ENCODE assay signal across 8 mouse cellular contexts in the genomic region with DNA sequence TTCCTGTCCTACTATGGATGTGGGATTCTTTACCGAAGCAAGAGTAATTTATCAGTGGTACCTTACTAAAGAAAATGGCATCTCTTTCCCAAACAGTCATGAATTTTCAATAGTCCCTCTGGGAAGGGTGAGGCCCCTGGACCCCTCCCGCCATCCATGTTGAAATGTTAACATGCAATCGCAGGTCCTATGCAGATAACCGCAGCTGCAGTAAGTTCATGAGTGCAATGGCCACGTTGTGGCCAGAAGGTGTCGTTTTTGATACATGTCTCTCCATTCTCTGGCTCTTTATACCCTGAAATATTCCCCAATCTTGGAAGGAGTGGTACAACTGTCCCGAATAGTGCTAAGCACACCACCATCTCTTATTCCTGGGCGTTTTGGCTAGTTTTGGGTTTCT. TPM values are rescaled to one million over a fixed set of nuclear protein-coding genes. Genes with fewer than 3 reads are reported as not detected.
DNase-seq lines count a peak whose midpoint lies in the region; ATAC-seq and TF ChIP-seq lines count a peak whose summit lies in the region.

No protein-coding gene starts in this region.

- DNase-seq in lung, postnatal 0 days (ENCODE audit: low spot score), result peak; percentile 55
- DNase-seq in lung, postnatal 14 days, result no peak
- peak; percentile 16 for DNase-seq in embryonic facial prominence, embryonic 10.5 days (ENCODE audit: low spot score)
- no peak for DNase-seq in ovary, adult 18-20 months (ENCODE audit: low spot score)
- no peak for DNase-seq in retina, postnatal 1 day
- DNase-seq in layer of hippocampus, postnatal 14 days (ENCODE audit: low spot score in 2 of 2), result no peak

- H3K36me3 ChIP-seq in lung, postnatal 0 days (ENCODE audit: insufficient read depth, low read length), result peaks cover 18% of the 10 kb centered on the region
- H3K36me3 ChIP-seq in embryonic facial prominence, embryonic 10.5 days (replicated peaks), result peaks cover 28% of the 10 kb centered on the region
- peaks cover 5% of the 10 kb centered on the region; the same call in 1 of the 2 replicates for H3K36me3 ChIP-seq in intestine, embryonic 16.5 days (ENCODE audit: control insufficient read depth, insufficient read depth, low read length)
- peaks cover 5% of the 10 kb centered on the region; the same call in 1 of the 2 replicates for H3K36me3 ChIP-seq in midbrain, embryonic 16.5 days (ENCODE audit: control insufficient read depth, insufficient read depth, low read length)

- H3K4me3 ChIP-seq in lung, postnatal 0 days (ENCODE audit: low read depth, low read length), result no peak overlapping the region; the same call in 1 of the 2 replicates
- peak overlapping the region; percentile 92 for H3K4me3 ChIP-seq in embryonic facial prominence, embryonic 10.5 days
- H3K4me3 ChIP-seq in intestine, embryonic 16.5 days (ENCODE audit: low read length), result peak overlapping the region; percentile 88
- peak overlapping the region; percentile 66 for H3K4me3 ChIP-seq in midbrain, embryonic 16.5 days (ENCODE audit: low read depth, low read length)

- no peak for TF ChIP-seq EP300 in lung, postnatal 0 days (IDR thresholded peaks at IDR 0.05)

- WGBS in lung, postnatal 0 days, result 52% methylated on average over 8 of the region's 8 CpGs
- 55% methylated on average over 8 of the region's 8 CpGs for WGBS in embryonic facial prominence, embryonic 10.5 days
- 59% methylated on average over 8 of the region's 8 CpGs for WGBS in intestine, embryonic 16.5 days
- WGBS in midbrain, embryonic 16.5 days, result 52% methylated on average over 8 of the region's 8 CpGs

- no peak overlapping the region for H3K9ac ChIP-seq in lung, postnatal 0 days (replicated peaks; ENCODE audit: low read depth)
- H3K9ac ChIP-seq in intestine, embryonic 16.5 days (ENCODE audit: low read depth, low read length), result peak overlapping the region; percentile 98
- H3K9ac ChIP-seq in midbrain, embryonic 16.5 days (ENCODE audit: low read depth, low read length), result no peak overlapping the region

- no peaks in the 10 kb centered on the region for H3K9me3 ChIP-seq in lung, postnatal 0 days (ENCODE audit: low read length)
- no peaks in the 10 kb centered on the region for H3K9me3 ChIP-seq in embryonic facial prominence, embryonic 10.5 days
- H3K9me3 ChIP-seq in intestine, embryonic 16.5 days (ENCODE audit: control insufficient read depth, low read length), result no peaks in the 10 kb centered on the region
- H3K9me3 ChIP-seq in midbrain, embryonic 16.5 days (replicated peaks; ENCODE audit: control insufficient read depth, low read length, poor library complexity, severe bottlenecking), result no peaks in the 10 kb centered on the region

- H3K4me2 ChIP-seq in lung, postnatal 0 days (replicated peaks; ENCODE audit: low read depth, low read length), result peak overlapping the region; percentile 81
- peak overlapping the region; percentile 48 for H3K4me2 ChIP-seq in intestine, embryonic 16.5 days (ENCODE audit: low read depth, low read length)
- peak overlapping the region; percentile 59 for H3K4me2 ChIP-seq in midbrain, embryonic 16.5 days (ENCODE audit: low read length)

- peak; percentile 56 for TF ChIP-seq CTCF in lung, postnatal 0 days (IDR thresholded peaks at IDR 0.05)

- no peak for ATAC-seq in lung, postnatal 0 days
- no peak for ATAC-seq in intestine, embryonic 16.5 days
- ATAC-seq in midbrain, embryonic 16.5 days, result no peak

- H3K27me3 ChIP-seq in lung, postnatal 0 days (replicated peaks; ENCODE audit: insufficient read depth, low read length), result no peaks in the 10 kb centered on the region
- H3K27me3 ChIP-seq in embryonic facial prominence, embryonic 10.5 days (replicated peaks; ENCODE audit: low read depth, poor library complexity, severe bottlenecking), result no peaks in the 10 kb centered on the region
- H3K27me3 ChIP-seq in intestine, embryonic 16.5 days (replicated peaks; ENCODE audit: control insufficient read depth, insufficient read depth, low read length), result no peaks in the 10 kb centered on the region
- H3K27me3 ChIP-seq in midbrain, embryonic 16.5 days (ENCODE audit: control insufficient read depth, insufficient read depth, low read depth, low read length), result no peaks in the 10 kb centered on the region

- H3K27ac ChIP-seq in lung, postnatal 0 days (ENCODE audit: low read length), result no peak overlapping the region
- peak overlapping the region; percentile 100; the same call in 1 of the 2 replicates for H3K27ac ChIP-seq in embryonic facial prominence, embryonic 10.5 days (replicated peaks)
- peak overlapping the region; percentile 99; the same call in 1 of the 2 replicates for H3K27ac ChIP-seq in intestine, embryonic 16.5 days (ENCODE audit: low read length)
- H3K27ac ChIP-seq in midbrain, embryonic 16.5 days (ENCODE audit: low read length), result peak overlapping the region; percentile 99

- peaks cover 5% of the 10 kb centered on the region; the same call in 1 of the 2 replicates for H3K4me1 ChIP-seq in lung, postnatal 0 days (ENCODE audit: insufficient read depth, low read depth, low read length)
- H3K4me1 ChIP-seq in embryonic facial prominence, embryonic 10.5 days, result peaks cover 22% of the 10 kb centered on the region
- peaks cover 5% of the 10 kb centered on the region for H3K4me1 ChIP-seq in intestine, embryonic 16.5 days (ENCODE audit: control insufficient read depth, insufficient read depth, low read length)
- H3K4me1 ChIP-seq in midbrain, embryonic 16.5 days (ENCODE audit: control insufficient read depth, insufficient read depth, low read length), result peaks cover 18% of the 10 kb centered on the region

RNA-seq across cellular contexts. Expression of gene Yeats4, which starts 0.8 kb away (rescaled TPM):
- polyA plus RNA-seq in lung, postnatal 0 days (2015; fragmentation: Nextera tagmentation; extraction: Ambion mirVana), result 49.7 and 52.8 TPM in 2 replicates
- 107 and 110 TPM in 2 replicates for polyA plus RNA-seq in embryonic facial prominence, embryonic 10.5 days (2016; fragmentation: Nextera tagmentation; extraction: Ambion mirVana)
- polyA plus RNA-seq in intestine, embryonic 16.5 days (2015; fragmentation: Nextera tagmentation; extraction: Ambion mirVana), result 52.2 and 54.8 TPM in 2 replicates
- polyA plus RNA-seq in midbrain, embryonic 16.5 days (2015; fragmentation: Nextera tagmentation; extraction: Ambion mirVana), result 104 and 113 TPM in 2 replicates
- total RNA-seq in layer of hippocampus, postnatal 14 days (2021), result 10 to 100 TPM; 44.1 to 46.6 TPM

RNA-seq across cellular contexts. Expression of gene 9530003J23Rik, which starts 13.4 kb away (rescaled TPM):
- 3.3 and 4.1 TPM in 2 replicates for polyA plus RNA-seq in lung, postnatal 0 days (2015; fragmentation: Nextera tagmentation; extraction: Ambion mirVana)
- not detected in 2 replicates for polyA plus RNA-seq in embryonic facial prominence, embryonic 10.5 days (2016; fragmentation: Nextera tagmentation; extraction: Ambion mirVana)
- polyA plus RNA-seq in intestine, embryonic 16.5 days (2015; fragmentation: Nextera tagmentation; extraction: Ambion mirVana), result not detected in 2 replicates
- polyA plus RNA-seq in midbrain, embryonic 16.5 days (2015; fragmentation: Nextera tagmentation; extraction: Ambion mirVana), result not detected in 2 replicates
- total RNA-seq in layer of hippocampus, postnatal 14 days (2021), result not detected

RNA-seq across cellular contexts. Expression of gene Lyz2, which starts 57.0 kb away (rescaled TPM):
- polyA plus RNA-seq in lung, postnatal 0 days (2015; fragmentation: Nextera tagmentation; extraction: Ambion mirVana), result 2,893 and 3,526 TPM in 2 replicates
- polyA plus RNA-seq in embryonic facial prominence, embryonic 10.5 days (2016; fragmentation: Nextera tagmentation; extraction: Ambion mirVana), result 7.2 and 11.9 TPM in 2 replicates
- 80.2 and 93.1 TPM in 2 replicates for polyA plus RNA-seq in intestine, embryonic 16.5 days (2015; fragmentation: Nextera tagmentation; extraction: Ambion mirVana)
- 13.4 and 16.8 TPM in 2 replicates for polyA plus RNA-seq in midbrain, embryonic 16.5 days (2015; fragmentation: Nextera tagmentation; extraction: Ambion mirVana)
- total RNA-seq in layer of hippocampus, postnatal 14 days (2021), result 1 to 10 TPM; 7.3 to 7.9 TPM

Comparison
In these comparisons a context has a peak if more than half of its experiments do, and no peak if none do; other contexts are left out.
1. DNase-seq: peak in lung, postnatal 0 days (single experiment) and embryonic facial prominence, embryonic 10.5 days (single experiment); none in lung, postnatal 14 days (single experiment), ovary, adult 18-20 months (single experiment), retina, postnatal 1 day (single experiment) and layer of hippocampus, postnatal 14 days (0 of 2).
2. RNA of gene Lyz2, which starts 57.0 kb away (polyA plus RNA-seq): 2,893 to 3,526 TPM in lung, postnatal 0 days; 80.2 to 93.1 TPM in intestine, embryonic 16.5 days, 13.4 to 16.8 TPM in midbrain, embryonic 16.5 days and 7.2 to 11.9 TPM in embryonic facial prominence, embryonic 10.5 days; every median in the first group is over 10 times any median in the second.
3. Peak in every context shown above with its lines, with median percentiles within 50 percentile points of each other: H3K4me2 ChIP-seq.